Mouse (Mus musculus): Measurements from ENCODE around the gene Ankrd27. TPM values are rescaled to one million over a fixed set of nuclear protein-coding genes. Genes with fewer than 3 reads are reported as not detected.
A peak's percentile ranks its signal among the peaks of the same experiment; 100 is the strongest.

Ankrd27 gene
- polyA plus RNA-seq, 1 experiment, result 20.7 TPM

GRCm38 (mm10) chr7:35636874-35637273, 50.8 kb downstream of the Ankrd27 start:
- TF ChIP-seq CTCF (IDR thresholded peaks at IDR 0.05; ENCODE audit: control insufficient read depth, insufficient read depth, low read length) (no peak), POLR2A (IDR thresholded peaks at IDR 0.05; ENCODE audit: borderline replicate concordance, control insufficient read depth, low read depth, low read length) (no peak)
- WGBS, result 87% methylated on average over 9 of the region's 9 CpGs
- no peak overlapping the region for H3K27ac ChIP-seq (ENCODE audit: control insufficient read depth, insufficient read depth, low read depth, low read length, poor library complexity)
- no peaks in the 10 kb centered on the region for H3K4me1 ChIP-seq (ENCODE audit: control insufficient read depth, insufficient read depth, low read length)
- no peak overlapping the region for H3K4me3 ChIP-seq (replicated peaks; ENCODE audit: control insufficient read depth, low read depth, low read length)

- no peak for TF ChIP-seq CTCF (IDR thresholded peaks at IDR 0.05; ENCODE audit: control insufficient read depth, insufficient read depth, low read length)
- no peak for TF ChIP-seq POLR2A (IDR thresholded peaks at IDR 0.05; ENCODE audit: borderline replicate concordance, control insufficient read depth, low read depth, low read length)
- no peak overlapping the region for H3K4me3 ChIP-seq (replicated peaks; ENCODE audit: control insufficient read depth, low read depth, low read length)
- no peaks in the 10 kb centered on the region for H3K4me1 ChIP-seq (ENCODE audit: control insufficient read depth, insufficient read depth, low read length)
- WGBS, result 84% methylated on average over 6 of the region's 6 CpGs
- no peak overlapping the region for H3K27ac ChIP-seq (ENCODE audit: control insufficient read depth, insufficient read depth, low read depth, low read length, poor library complexity)
These were observed 54.0 kb downstream of the Ankrd27 start for GRCm38 (mm10) chr7:35640072-35640471.

GRCm38 (mm10) chr7:35646317-35647081, 60.5 kb downstream of the Ankrd27 start:
- TF ChIP-seq CTCF (IDR thresholded peaks at IDR 0.05; ENCODE audit: control insufficient read depth, insufficient read depth, low read length), result no peak
- no peak for TF ChIP-seq POLR2A (IDR thresholded peaks at IDR 0.05; ENCODE audit: borderline replicate concordance, control insufficient read depth, low read depth, low read length)

GRCm38 (mm10) chr7:35647101-35647698, 61.2 kb downstream of the Ankrd27 start, which contains the start of gene Pdcd5:
Gene Pdcd5 (minus strand): TSS chr7:35647521.
- under 1% methylated on average over 63 of the region's 64 CpGs for WGBS
- H3K4me3 ChIP-seq (replicated peaks; ENCODE audit: control insufficient read depth, low read depth, low read length), result peak within 1 kb of the TSS; percentile 90
- TF ChIP-seq CTCF (IDR thresholded peaks at IDR 0.05; ENCODE audit: control insufficient read depth, insufficient read depth, low read length), result no peak
- TF ChIP-seq POLR2A (IDR thresholded peaks at IDR 0.05; ENCODE audit: borderline replicate concordance, control insufficient read depth, low read depth, low read length), result peak; percentile 44; the same call in 1 of the 2 replicates
- no peaks in the 10 kb centered on the region; the same call in 1 of the 2 replicates for H3K4me1 ChIP-seq (ENCODE audit: control insufficient read depth, insufficient read depth, low read length)
- H3K27ac ChIP-seq (ENCODE audit: control insufficient read depth, insufficient read depth, low read depth, low read length, poor library complexity), result peak within 1 kb of the TSS; percentile 36; the same call in 1 of the 2 replicates

More at GRCm38 (mm10) chr7:35646317-35647081, 60.5 kb downstream of the Ankrd27 start:
- 10% methylated on average over 34 of the region's 34 CpGs for WGBS
- Histone ChIP-seq H3K4me3 (replicated peaks; ENCODE audit: control insufficient read depth, low read depth, low read length) (peak overlapping the region; percentile 90), H3K4me1 (ENCODE audit: control insufficient read depth, insufficient read depth, low read length) (no peaks in the 10 kb centered on the region; the same call in 1 of the 2 replicates), H3K27ac (ENCODE audit: control insufficient read depth, insufficient read depth, low read depth, low read length, poor library complexity) (peak overlapping the region; percentile 36; the same call in 1 of the 2 replicates)

- 66% methylated on average over 9 of the region's 9 CpGs for WGBS
- Histone ChIP-seq H3K27ac (ENCODE audit: control insufficient read depth, insufficient read depth, low read depth, low read length, poor library complexity) (no peak overlapping the region), H3K4me1 (ENCODE audit: control insufficient read depth, insufficient read depth, low read length) (no peaks in the 10 kb centered on the region; the same call in 1 of the 2 replicates), H3K4me3 (replicated peaks; ENCODE audit: control insufficient read depth, low read depth, low read length) (no peak overlapping the region)
- TF ChIP-seq POLR2A (IDR thresholded peaks at IDR 0.05; ENCODE audit: borderline replicate concordance, control insufficient read depth, low read depth, low read length) (no peak), CTCF (IDR thresholded peaks at IDR 0.05; ENCODE audit: control insufficient read depth, insufficient read depth, low read length) (no peak)
These were observed 62.4 kb downstream of the Ankrd27 start for GRCm38 (mm10) chr7:35648239-35649069.

GRCm38 (mm10) chr7:35649071-35649470, 63.0 kb downstream of the Ankrd27 start:
- no peak overlapping the region for H3K4me3 ChIP-seq (replicated peaks; ENCODE audit: control insufficient read depth, low read depth, low read length)
- WGBS, result 30% methylated on average over 3 of the region's 3 CpGs
- H3K4me1 ChIP-seq (ENCODE audit: control insufficient read depth, insufficient read depth, low read length), result no peaks in the 10 kb centered on the region; the same call in 1 of the 2 replicates
- H3K27ac ChIP-seq (ENCODE audit: control insufficient read depth, insufficient read depth, low read depth, low read length, poor library complexity), result no peak overlapping the region
- TF ChIP-seq CTCF (IDR thresholded peaks at IDR 0.05; ENCODE audit: control insufficient read depth, insufficient read depth, low read length) (no peak), POLR2A (IDR thresholded peaks at IDR 0.05; ENCODE audit: borderline replicate concordance, control insufficient read depth, low read depth, low read length) (no peak)

GRCm38 (mm10) chr7:35650716-35651410, 64.8 kb downstream of the Ankrd27 start:
- Histone ChIP-seq H3K27ac (ENCODE audit: control insufficient read depth, insufficient read depth, low read depth, low read length, poor library complexity) (no peak overlapping the region), H3K4me1 (ENCODE audit: control insufficient read depth, insufficient read depth, low read length) (no peaks in the 10 kb centered on the region; the same call in 1 of the 2 replicates), H3K4me3 (replicated peaks; ENCODE audit: control insufficient read depth, low read depth, low read length) (no peak overlapping the region)
- 79% methylated on average over 11 of the region's 11 CpGs for WGBS
- TF ChIP-seq CTCF (IDR thresholded peaks at IDR 0.05; ENCODE audit: control insufficient read depth, insufficient read depth, low read length) (no peak), POLR2A (IDR thresholded peaks at IDR 0.05; ENCODE audit: borderline replicate concordance, control insufficient read depth, low read depth, low read length) (no peak)
